Mouse (Mus musculus) heart, postnatal 0 days (tissue): Measurements from ENCODE around the gene Far2.

Source experiments
- CTCF ChIP-seq: IDR thresholded peaks from 2 replicates; pipeline ENCODE4 v1.5.1; 2016; ENCODE audit warnings: antibody characterized with exemption, control low read depth, low read depth
- EP300 ChIP-seq: IDR thresholded peaks from 2 replicates; pipeline ENCODE4 v1.6.1; 2016; ENCODE audit warnings: antibody characterized with exemption, low read depth

DNA sequence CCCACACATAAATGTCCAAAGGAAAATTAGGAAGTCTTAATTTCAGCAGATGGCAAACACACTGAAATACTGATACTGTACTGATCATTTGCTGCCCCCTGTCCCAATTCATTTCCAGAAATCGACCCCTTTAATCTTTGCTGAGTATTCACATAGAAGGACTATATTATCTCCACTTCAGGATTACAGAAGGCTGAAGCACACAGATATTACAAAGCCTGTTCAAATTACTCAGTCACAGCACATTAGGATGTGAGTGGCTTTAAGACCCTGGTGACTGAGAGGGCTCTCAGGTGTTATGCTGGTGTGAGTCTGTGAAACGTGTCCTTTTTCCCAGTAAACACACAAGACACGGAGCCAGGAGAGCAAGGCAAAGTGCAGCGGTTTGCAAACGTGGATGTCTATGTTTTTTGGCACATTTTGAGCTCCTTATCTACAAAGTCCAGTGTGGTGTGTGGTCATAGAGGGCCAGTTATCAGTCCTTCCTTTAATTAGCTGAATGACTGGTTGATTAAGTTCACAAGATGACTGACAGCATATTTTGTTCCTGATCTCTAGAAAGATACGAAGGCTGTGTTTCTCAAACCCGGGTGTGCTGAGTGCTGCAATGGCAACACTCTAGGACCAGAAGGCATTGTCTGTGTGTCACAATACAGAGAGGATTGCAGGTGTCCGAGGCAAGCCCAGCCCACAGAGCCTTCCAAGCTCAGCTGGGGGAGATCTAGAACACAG is 61.8 kb downstream of the Far2 start:
- TF ChIP-seq CTCF (no peak), EP300 (no peak)
